In genomic region chr9:107456667-107457066, GRCm38 (mm10) we compare ENCODE assay signal across 11 mouse cellular contexts. TPM values are rescaled to one million over a fixed set of nuclear protein-coding genes. Genes with fewer than 3 reads are reported as not detected.
DNase-seq lines count a peak whose midpoint lies in the region; ATAC-seq and TF ChIP-seq lines count a peak whose summit lies in the region.
"Had no signal": no experiment of that assay in that cellular context is flagged by ENCODE, and none has a peak within 500 bp of the region (broad histone marks: within the 10 kb centered on the region; RNA-seq: fewer than 3 reads in every experiment).

No protein-coding gene starts in this region.

- no peak for ATAC-seq in megakaryocyte-erythroid progenitor cell, adult 5-6 weeks (replicated peaks; ENCODE audit: low FRiP score, low TSS enrichment, poor library complexity, severe bottlenecking)

- H3K9me3 ChIP-seq in heart, embryonic 10.5 days: no peaks in the 10 kb centered on the region
- H3K9me3 ChIP-seq: limb, embryonic 13.5 days; neural tube, embryonic 12.5 days had no signal

- intact Hi-C loops in heart, adult 2 months (cut with DNase I): no loop called here

- H3K79me2 ChIP-seq in heart, adult 2 months (replicated peaks; ENCODE audit: control insufficient read depth, insufficient read depth, low read length): no peaks in the 10 kb centered on the region

- WGBS in heart, embryonic 10.5 days: 64% methylated on average over 15 of the region's 15 CpGs
- 63% methylated on average over 15 of the region's 15 CpGs for WGBS in heart, adult 2 months

- DNase-seq in heart, embryonic 10.5 days (ENCODE audit: low spot score): no peak
- DNase-seq in heart, adult 2 months: no peak
- peak; percentile 73 to 85 for DNase-seq in frontal cortex, adult 2 months (ENCODE audit: extremely low spot score in 1 of 2, low spot score in 1 of 2)
- DNase-seq in layer of hippocampus, adult 9-10 months (ENCODE audit: low spot score): peak; percentile 66
- peak; percentile 88 for DNase-seq in right cerebral cortex, adult 18-20 months
- no peak for DNase-seq in spleen, postnatal 10 days (ENCODE audit: low spot score in 2 of 2)
- DNase-seq: heart, postnatal 4 days; lung, postnatal 4 days had no signal

- no peak for TF ChIP-seq CTCF in heart, adult 2 months (IDR thresholded peaks at IDR 0.05)

- no peak overlapping the region for H3K4me3 ChIP-seq in heart, embryonic 10.5 days
- H3K4me3 ChIP-seq in heart, adult 2 months: no peak overlapping the region
- H3K4me3 ChIP-seq: limb, embryonic 13.5 days; neural tube, embryonic 12.5 days had no signal

- H3K27ac ChIP-seq in heart, embryonic 10.5 days: 0 out of 2 replicates have a peak overlapping the region, but pooled peaks have one; percentile 23
- H3K27ac ChIP-seq in heart, adult 2 months: no peak overlapping the region
- H3K27ac ChIP-seq: limb, embryonic 13.5 days; neural tube, embryonic 12.5 days had no signal

- no peak for TF ChIP-seq EP300 in heart, adult 2 months (IDR thresholded peaks at IDR 0.05; ENCODE audit: insufficient read depth, low read depth, low read length)

- H3K4me1 ChIP-seq in heart, embryonic 10.5 days: peaks cover 59% of the 10 kb centered on the region
- no peaks in the 10 kb centered on the region for H3K4me1 ChIP-seq in heart, adult 2 months (ENCODE audit: control insufficient read depth, insufficient read depth, low read length)
- H3K4me1 ChIP-seq: limb, embryonic 13.5 days had no signal

- no peak overlapping the region for H3K9ac ChIP-seq in heart, adult 2 months (ENCODE audit: low read depth, low read length)
- H3K9ac ChIP-seq: limb, embryonic 13.5 days; neural tube, embryonic 12.5 days had no signal

- no peaks in the 10 kb centered on the region for H3K36me3 ChIP-seq in heart, embryonic 10.5 days
- H3K36me3 ChIP-seq in heart, adult 2 months (ENCODE audit: control insufficient read depth, insufficient read depth, low read length): no peaks in the 10 kb centered on the region
- H3K36me3 ChIP-seq: limb, embryonic 13.5 days; neural tube, embryonic 12.5 days had no signal

- peaks cover under 1% of the 10 kb centered on the region for H3K27me3 ChIP-seq in heart, embryonic 10.5 days (ENCODE audit: insufficient read depth, poor library complexity, severe bottlenecking)
- no peaks in the 10 kb centered on the region for H3K27me3 ChIP-seq in heart, adult 2 months (ENCODE audit: control insufficient read depth, insufficient read depth, low read length)

- no peak for TF ChIP-seq POLR2A in heart, adult 2 months (IDR thresholded peaks at IDR 0.05; ENCODE audit: insufficient read depth, low read depth, low read length)

RNA-seq across cellular contexts. Expression of gene Cacna2d2, which starts 57.3 kb away (rescaled TPM):
- polyA plus RNA-seq in heart, embryonic 10.5 days (2016; fragmentation: Nextera tagmentation; extraction: Ambion mirVana): 6.8 TPM in 2 replicates
- 10 to 100 TPM; 12.9 to 14.1 TPM for total RNA-seq in heart, adult 2 months (2021)
- polyA plus RNA-seq in heart, adult 2 months (2012; rRNA removed): 10.5 and 13.3 TPM in 2 replicates
- 33.1 and 35.7 TPM in 2 replicates for polyA plus RNA-seq in frontal cortex, adult 2 months (2012; rRNA removed)
- 0.10 TPM in 1 of 2 replicates, not detected in the other for total RNA-seq in megakaryocyte-erythroid progenitor cell, adult 5-6 weeks (2014; fragmentation: Nextera tagmentation)
- total RNA-seq in megakaryocyte-erythroid progenitor cell, adult 5-6 weeks (2017): not detected in 2 replicates

Comparison
In these comparisons a context has a peak if more than half of its experiments do, and no peak if none do; other contexts are left out.
1. DNase-seq: peak in frontal cortex, adult 2 months (2 of 2), layer of hippocampus, adult 9-10 months (single experiment) and right cerebral cortex, adult 18-20 months (single experiment); none in heart, embryonic 10.5 days (single experiment), heart, adult 2 months (0 of 2) and spleen, postnatal 10 days (0 of 2).